Mouse (Mus musculus) fibroblast of lung, adult 2 months (primary cell): ENCODE data around the gene Olfr376.

Experiments
- DNase-seq: peaks from one replicate; pipeline ENCODE4 v3.0.0-alpha.2; 2011; ENCODE audit warnings: low read depth

Gene Olfr376

GRCm38 (mm10) chr11:73370946-73371345 lies at the start of gene Olfr376:
TSS of gene Olfr376 (plus strand) at chr11:73371246.
- no peak for DNase-seq

GRCm38 (mm10) chr11:73323906-73324830 lies 46.9 kb upstream of the Olfr376 start:
- no peak for DNase-seq

GRCm38 (mm10) chr11:73326485-73326886 lies 44.6 kb upstream of the Olfr376 start:
- peak; percentile 27 for DNase-seq

GRCm38 (mm10) chr11:73327361-73327760 lies 43.7 kb upstream of the Olfr376 start:
- no peak for DNase-seq

GRCm38 (mm10) chr11:73329442-73329841 lies 41.6 kb upstream of the Olfr376 start, which contains the start of the genes Aspa, Gm49340 and Spata22:
TSS of gene Aspa (minus strand) at chr11:73329596.
TSS of gene Gm49340 (plus strand) at chr11:73329741.
TSS of gene Spata22 (plus strand) at chr11:73329741.
- DNase-seq = no peak

GRCm38 (mm10) chr11:73333357-73333756 lies 37.7 kb upstream of the Olfr376 start:
- DNase-seq = no peak

GRCm38 (mm10) chr11:73336919-73337318 lies 34.1 kb upstream of the Olfr376 start:
- no peak for DNase-seq

- no peak for DNase-seq
Observed at GRCm38 (mm10) chr11:73350483-73350882, 20.6 kb upstream of the Olfr376 start, which contains the start of gene Olfr20. TSS of gene Olfr20 (plus strand) at chr11:73350783.

- no peak for DNase-seq
Observed at GRCm38 (mm10) chr11:73395374-73395773, 24.3 kb downstream of the Olfr376 start.

GRCm38 (mm10) chr11:73399514-73399913 lies 28.5 kb downstream of the Olfr376 start, which contains the start of gene Olfr1:
TSS of gene Olfr1 (minus strand) at chr11:73399614.
- no peak for DNase-seq
